8 mouse cellular contexts compared by ENCODE assay signal in genomic region chr12:4476832-4477671, GRCm38 (mm10). TPM values are rescaled to one million over a fixed set of nuclear protein-coding genes. Genes with fewer than 3 reads are reported as not detected.
A peak's percentile ranks its signal among the peaks of the same experiment; 100 is the strongest.
DNase-seq lines count a peak whose midpoint lies in the region; ATAC-seq and TF ChIP-seq lines count a peak whose summit lies in the region.

Ncoa1 (minus strand) TSS chr12:4477182.

- peaks cover 0 to 2% of the 10 kb centered on the region in 2 experiments; a peak in 1 of 4 replicates for H3K4me1 ChIP-seq in ES-E14 (ENCODE audit: control insufficient read depth in 2 of 2, insufficient read depth in 2 of 2, low read length in 2 of 2, poor library complexity in 1 of 2)
- peaks cover 21% of the 10 kb centered on the region for H3K4me1 ChIP-seq in forebrain, postnatal 0 days (ENCODE audit: insufficient read depth)
- H3K4me1 ChIP-seq in lung, embryonic 16.5 days (replicated peaks; ENCODE audit: control insufficient read depth, insufficient read depth, low read length), result peaks cover 9% of the 10 kb centered on the region

- peak within 1 kb of the TSS; percentile 97 to 99 for H3K4me3 ChIP-seq in ES-E14 (ENCODE audit: insufficient read depth in 1 of 2, low read depth in 1 of 2, low read length in 2 of 2, poor library complexity in 1 of 2, severe bottlenecking in 1 of 2)
- H3K4me3 ChIP-seq in forebrain, postnatal 0 days (ENCODE audit: low read depth, low read length), result peak within 1 kb of the TSS; percentile 97
- H3K4me3 ChIP-seq in lung, embryonic 16.5 days (ENCODE audit: low read length), result peak within 1 kb of the TSS; percentile 95

- WGBS in forebrain, postnatal 0 days, result 3% methylated on average over 51 of the region's 98 CpGs
- WGBS in lung, embryonic 16.5 days, result 1% methylated on average over 43 of the region's 98 CpGs

- peak; percentile 75 for ATAC-seq in forebrain, postnatal 0 days
- peak; percentile 94 for ATAC-seq in lung, embryonic 16.5 days (ENCODE audit: low read depth)

- H3K36me3 ChIP-seq in ES-E14 (ENCODE audit: control insufficient read depth, insufficient read depth, low read length, poor library complexity, severe bottlenecking), result no peaks in the 10 kb centered on the region
- no peaks in the 10 kb centered on the region for H3K36me3 ChIP-seq in forebrain, postnatal 0 days (ENCODE audit: insufficient read depth)
- H3K36me3 ChIP-seq in lung, embryonic 16.5 days (ENCODE audit: control insufficient read depth, insufficient read depth, low read length), result no peaks in the 10 kb centered on the region

- no peaks in the 10 kb centered on the region for H3K27me3 ChIP-seq in forebrain, postnatal 0 days (ENCODE audit: insufficient read depth, low read length)
- H3K27me3 ChIP-seq in lung, embryonic 16.5 days (ENCODE audit: control insufficient read depth, insufficient read depth, low read depth, low read length), result no peaks in the 10 kb centered on the region

- peak within 1 kb of the TSS; percentile 86 for H3K9ac ChIP-seq in ES-E14 (ENCODE audit: insufficient read depth, low read depth, low read length, poor library complexity, severe bottlenecking)
- peak within 1 kb of the TSS; percentile 100 for H3K9ac ChIP-seq in forebrain, postnatal 0 days
- H3K9ac ChIP-seq in lung, embryonic 16.5 days (ENCODE audit: low read length), result peak within 1 kb of the TSS; percentile 90

- intact Hi-C loops in heart, postnatal 36 days (cut with DNase I), result loop anchor here (5.0 to 10.0 kb wide), 3 partner anchors 70 to 245 kb away; partner anchors contain the start of genes Cenpo and Ptrhd1

- H3K9me3 ChIP-seq in ES-E14 (ENCODE audit: control insufficient read depth, insufficient read depth, low read depth, low read length), result no peaks in the 10 kb centered on the region
- no peaks in the 10 kb centered on the region for H3K9me3 ChIP-seq in forebrain, postnatal 0 days (ENCODE audit: low read length)
- H3K9me3 ChIP-seq in lung, embryonic 16.5 days (ENCODE audit: control insufficient read depth, low read length), result no peaks in the 10 kb centered on the region

- DNase-seq in ES-E14 (ENCODE audit: low read depth, low spot score), result no peak
- DNase-seq in cerebellum, adult 18-20 months, result peak; percentile 62 to 83
- DNase-seq in forebrain, postnatal 0 days, result peak; percentile 82
- peak; percentile 76 to 85 for DNase-seq in heart, postnatal 36 days
- peak in 1 of 2 experiments; percentile 55 for DNase-seq in layer of hippocampus, adult 8-10 months (ENCODE audit: low spot score in 2 of 2)
- DNase-seq in ovary, adult 18-20 months (ENCODE audit: low spot score), result peak; percentile 65
- DNase-seq in thymus, postnatal 0 days (ENCODE audit: low spot score), result peak; percentile 68

- peak; percentile 57 for TF ChIP-seq CTCF in forebrain, postnatal 0 days (IDR thresholded peaks at IDR 0.05; ENCODE audit: low read depth)

- peak within 1 kb of the TSS; percentile 65 for H3K4me2 ChIP-seq in forebrain, postnatal 0 days (ENCODE audit: low read depth)
- peak within 1 kb of the TSS; percentile 85 for H3K4me2 ChIP-seq in lung, embryonic 16.5 days (ENCODE audit: low read depth, low read length)

- no peak within 1 kb of the TSS for H3K27ac ChIP-seq in ES-E14 (ENCODE audit: insufficient read depth, low read depth, low read length, poor library complexity, severe bottlenecking)
- peak within 1 kb of the TSS; percentile 98 for H3K27ac ChIP-seq in forebrain, postnatal 0 days (ENCODE audit: low read depth, low read length)
- peak within 1 kb of the TSS; percentile 92 for H3K27ac ChIP-seq in lung, embryonic 16.5 days (ENCODE audit: low read length)

- in situ Hi-C loops in ES-E14 (cut with MboI; ENCODE audit: low sequenced_read_pairs in 2 of 2, unreplicated experiment in 2 of 2), result no loop called here

TF ChIP-seq in ES-E14, 5 proteins besides CTCF, POLR2A, EP300 and RAD21:
- TF ChIP-seq ZC3H11A (IDR thresholded peaks at IDR 0.05; ENCODE audit: borderline replicate concordance, low read depth, low read length) (no peak), ZNF384 (IDR thresholded peaks at IDR 0.05; ENCODE audit: low read depth, low read length) (no peak), MAFK (IDR thresholded peaks at IDR 0.05; ENCODE audit: insufficient read depth, low read depth, low read length) (no peak), CHD2 (IDR thresholded peaks at IDR 0.05; ENCODE audit: low read depth, low read length) (no peak)
TF ChIP-seq in ES-E14: peak in this region for 0.

RNA-seq across cellular contexts. Expression of gene Ncoa1, which starts in this region (rescaled TPM):
- 11.8 and 13.3 TPM in 2 replicates for total RNA-seq in ES-E14 (2012; rRNA removed)
- total RNA-seq in forebrain, postnatal 0 days (2014; rRNA removed), result 43.2 and 46.1 TPM in 2 replicates
- polyA plus RNA-seq in forebrain, postnatal 0 days (2015; fragmentation: Nextera tagmentation; extraction: Ambion mirVana), result 15.5 and 20.2 TPM in 2 replicates
- total RNA-seq in heart, postnatal 36 days (2021), result 10 to 100 TPM; 27.3 to 29.0 TPM
- total RNA-seq in layer of hippocampus, adult 8-10 months (2022), result 100 to 1,000 TPM; 116 to 149 (median 137) TPM
- polyA plus RNA-seq in lung, embryonic 16.5 days (2015; fragmentation: Nextera tagmentation; extraction: Ambion mirVana), result 7.1 and 8.7 TPM in 2 replicates
- 5.9 and 7.6 TPM in 2 replicates for polyA plus RNA-seq in thymus, postnatal 0 days (2015; fragmentation: Nextera tagmentation; extraction: Ambion mirVana)
